ENCODE assay signal across 9 mouse cellular contexts in the genomic region with DNA sequence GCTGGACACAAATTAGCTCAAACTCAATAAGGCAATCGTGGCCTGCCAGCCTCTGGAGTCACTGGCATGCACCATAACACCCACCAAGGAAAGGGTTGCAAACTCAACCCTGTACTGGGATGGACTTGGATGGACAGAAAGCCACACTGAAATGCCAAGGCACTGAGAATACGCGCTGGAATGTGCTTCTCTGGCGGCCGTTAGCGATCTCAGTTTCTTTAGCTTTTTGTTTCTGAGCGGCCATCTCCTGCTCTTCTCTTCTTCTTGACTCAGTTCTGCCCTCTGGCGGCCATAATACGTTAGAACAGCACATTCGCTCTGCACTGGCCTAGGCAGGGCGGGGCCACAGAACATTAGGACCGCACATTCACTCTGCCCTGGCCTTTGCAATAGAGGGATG. TPM values are rescaled to one million over a fixed set of nuclear protein-coding genes. Genes with fewer than 3 reads are reported as not detected.
DNase-seq lines count a peak whose midpoint lies in the region; ATAC-seq and TF ChIP-seq lines count a peak whose summit lies in the region.
"Had no signal": no experiment of that assay in that cellular context is flagged by ENCODE, and none has a peak within 500 bp of the region (broad histone marks: within the 10 kb centered on the region; RNA-seq: fewer than 3 reads in every experiment).

No protein-coding gene starts in this region.

- peak; percentile 91 for TF ChIP-seq CTCF in kidney, postnatal 0 days (IDR thresholded peaks at IDR 0.05; ENCODE audit: low read depth)

- peak; percentile 40 for ATAC-seq in erythroid progenitor cell, adult 5-6 weeks (replicated peaks; ENCODE audit: low FRiP score, poor library complexity, severe bottlenecking)
- ATAC-seq in heart, embryonic 13.5 days (ENCODE audit: extremely low read depth, insufficient number of reproducible peaks, low FRiP score, low TSS enrichment) = no peak; the same call in 1 of the 2 replicates
- peak; percentile 74 for ATAC-seq in kidney, postnatal 0 days (replicated peaks; ENCODE audit: low FRiP score, low read depth)
- ATAC-seq in liver, embryonic 11.5 days (replicated peaks; ENCODE audit: low FRiP score) = peak; percentile 34
- ATAC-seq in stomach, embryonic 15.5 days (ENCODE audit: insufficient read depth, low FRiP score, low read depth) = no peak

- no peak overlapping the region for H3K27ac ChIP-seq in heart, embryonic 13.5 days (replicated peaks)
- no peak overlapping the region for H3K27ac ChIP-seq in kidney, postnatal 0 days
- H3K27ac ChIP-seq in liver, embryonic 11.5 days (ENCODE audit: low read depth, low read length) = no peak overlapping the region
- H3K27ac ChIP-seq in stomach, embryonic 15.5 days = no peak overlapping the region
- H3K27ac ChIP-seq: embryonic facial prominence, embryonic 12.5 days had no signal

- H3K4me1 ChIP-seq in heart, embryonic 13.5 days = peaks cover 11% of the 10 kb centered on the region
- H3K4me1 ChIP-seq in kidney, postnatal 0 days (replicated peaks; ENCODE audit: insufficient read depth, low read length) = 0 out of 2 replicates have a peak, but pooled peaks cover 3% of the 10 kb centered on the region
- peaks cover 35% of the 10 kb centered on the region for H3K4me1 ChIP-seq in liver, embryonic 11.5 days (replicated peaks; ENCODE audit: control insufficient read depth, insufficient read depth, low read length)
- peaks cover 8% of the 10 kb centered on the region for H3K4me1 ChIP-seq in stomach, embryonic 15.5 days
- H3K4me1 ChIP-seq: embryonic facial prominence, embryonic 12.5 days had no signal

- peaks cover 4% of the 10 kb centered on the region; the same call in 1 of the 2 replicates for H3K27me3 ChIP-seq in heart, embryonic 13.5 days (replicated peaks)
- H3K27me3 ChIP-seq in kidney, postnatal 0 days (ENCODE audit: insufficient read depth, low read length) = no peaks in the 10 kb centered on the region
- peaks cover 6% of the 10 kb centered on the region for H3K27me3 ChIP-seq in liver, embryonic 11.5 days (replicated peaks; ENCODE audit: control insufficient read depth, insufficient read depth, low read length)
- H3K27me3 ChIP-seq in stomach, embryonic 15.5 days (replicated peaks) = 0 out of 2 replicates have a peak, but pooled peaks cover 7% of the 10 kb centered on the region

- H3K9me3 ChIP-seq in heart, embryonic 13.5 days = no peaks in the 10 kb centered on the region
- no peaks in the 10 kb centered on the region for H3K9me3 ChIP-seq in kidney, postnatal 0 days (replicated peaks; ENCODE audit: low read length)
- no peaks in the 10 kb centered on the region for H3K9me3 ChIP-seq in liver, embryonic 11.5 days (ENCODE audit: control insufficient read depth, low read length)
- H3K9me3 ChIP-seq in stomach, embryonic 15.5 days = no peaks in the 10 kb centered on the region
- H3K9me3 ChIP-seq: embryonic facial prominence, embryonic 12.5 days had no signal

- no peak overlapping the region for H3K4me3 ChIP-seq in heart, embryonic 13.5 days
- H3K4me3 ChIP-seq in kidney, postnatal 0 days (replicated peaks; ENCODE audit: low read depth, low read length) = no peak overlapping the region
- no peak overlapping the region for H3K4me3 ChIP-seq in liver, embryonic 11.5 days (ENCODE audit: low read depth, low read length)
- H3K4me3 ChIP-seq in stomach, embryonic 15.5 days (replicated peaks) = no peak overlapping the region
- H3K4me3 ChIP-seq: embryonic facial prominence, embryonic 12.5 days had no signal

- peak overlapping the region; percentile 42; the same call in 1 of the 2 replicates for H3K4me2 ChIP-seq in heart, embryonic 13.5 days
- peak overlapping the region; percentile 39; the same call in 1 of the 2 replicates for H3K4me2 ChIP-seq in kidney, postnatal 0 days (ENCODE audit: low read length)
- H3K4me2 ChIP-seq in liver, embryonic 11.5 days = peak overlapping the region; percentile 40
- peak overlapping the region; percentile 31 for H3K4me2 ChIP-seq in stomach, embryonic 15.5 days
- H3K4me2 ChIP-seq: embryonic facial prominence, embryonic 12.5 days had no signal

- WGBS in heart, embryonic 13.5 days = 10% methylated on average over 12 of the region's 12 CpGs
- WGBS in kidney, postnatal 0 days = 12% methylated on average over 12 of the region's 12 CpGs
- WGBS in liver, embryonic 11.5 days = 12% methylated on average over 12 of the region's 12 CpGs
- 8% methylated on average over 12 of the region's 12 CpGs for WGBS in stomach, embryonic 15.5 days

- peak; percentile 86 for DNase-seq in CD4-positive helper T cell, adult 2 months (ENCODE audit: low read depth, low spot score)
- DNase-seq in brain, adult 2 months (ENCODE audit: low read depth, low spot score) = peak; percentile 87
- DNase-seq in kidney, postnatal 0 days (ENCODE audit: low spot score) = peak; percentile 96
- peak; percentile 71 for DNase-seq in liver, embryonic 11.5 days (ENCODE audit: low spot score)
- DNase-seq in neural tube, embryonic 10.5 days (ENCODE audit: extremely low spot score, low spot score) = peak; percentile 69

- H3K36me3 ChIP-seq in heart, embryonic 13.5 days = no peaks in the 10 kb centered on the region
- no peaks in the 10 kb centered on the region for H3K36me3 ChIP-seq in kidney, postnatal 0 days (ENCODE audit: insufficient read depth, low read length)
- H3K36me3 ChIP-seq in liver, embryonic 11.5 days (ENCODE audit: control insufficient read depth, insufficient read depth, low read length) = no peaks in the 10 kb centered on the region
- no peaks in the 10 kb centered on the region for H3K36me3 ChIP-seq in stomach, embryonic 15.5 days
- H3K36me3 ChIP-seq: embryonic facial prominence, embryonic 12.5 days had no signal

- 0 out of 2 replicates have a peak overlapping the region, but pooled peaks have one; percentile 15 for H3K9ac ChIP-seq in heart, embryonic 13.5 days
- no peak overlapping the region for H3K9ac ChIP-seq in kidney, postnatal 0 days (ENCODE audit: low read depth, low read length)
- H3K9ac ChIP-seq in liver, embryonic 11.5 days (ENCODE audit: low read depth, low read length) = no peak overlapping the region
- no peak overlapping the region for H3K9ac ChIP-seq in stomach, embryonic 15.5 days
- H3K9ac ChIP-seq: embryonic facial prominence, embryonic 12.5 days had no signal

RNA-seq across cellular contexts. Expression of a gene that starts 33.3 kb away (rescaled TPM):
- total RNA-seq in erythroid progenitor cell, adult 5-6 weeks (2015; ENCODE audit: low replicate concordance) = not detected in 2 replicates
- total RNA-seq in erythroid progenitor cell, adult 5-6 weeks (2017; ENCODE audit: low replicate concordance) = 0.26 TPM in 1 of 2 replicates, not detected in the other
- polyA plus RNA-seq in heart, embryonic 13.5 days (2015; fragmentation: Nextera tagmentation; extraction: Ambion mirVana) = 122 and 130 TPM in 2 replicates
- 89.1 and 94.3 TPM in 2 replicates for polyA plus RNA-seq in kidney, postnatal 0 days (2015; fragmentation: Nextera tagmentation; extraction: Ambion mirVana)
- polyA plus RNA-seq in liver, embryonic 11.5 days (2014; fragmentation: Nextera tagmentation; extraction: Ambion mirVana) = 13.2 and 15.9 TPM in 2 replicates
- 74.0 and 78.4 TPM in 2 replicates for polyA plus RNA-seq in stomach, embryonic 15.5 days (2015; fragmentation: Nextera tagmentation; extraction: Ambion mirVana)

Comparison
In these comparisons a context has a peak if more than half of its experiments do, and no peak if none do; other contexts are left out.
1. ATAC-seq: peak in erythroid progenitor cell, adult 5-6 weeks (single experiment), kidney, postnatal 0 days (single experiment) and liver, embryonic 11.5 days (single experiment); none in heart, embryonic 13.5 days (single experiment) and stomach, embryonic 15.5 days (single experiment).
2. Peak in every context shown above with its lines, with median percentiles within 50 percentile points of each other: DNase-seq and H3K4me2 ChIP-seq.